Mouse (Mus musculus) cortical plate, adult 2 months (tissue): ENCODE measurements around the gene Cog1. TPM values are rescaled to one million over a fixed set of nuclear protein-coding genes. Genes with fewer than 3 reads are reported as not detected.
"Not testable (repeated sequence)": the region's sequence is repeated elsewhere in the genome, so short reads cannot be mapped to it uniquely, and the experiment has no call there.

Source experiments
- H3K27ac ChIP-seq: fragments of 200-500 bp; 2 replicates; pipeline ENCODE4 v1.5.1; 2012; ENCODE audit warnings: low read length, control low read depth, inconsistent platforms; ENCODE audit not compliant: insufficient read depth
- H3K4me1 ChIP-seq: fragments of 200-500 bp; 2 replicates; pipeline ENCODE4 v1.6.1; 2011; ENCODE audit warnings: low read length; ENCODE audit not compliant: control insufficient read depth, insufficient read depth
- H3K4me3 ChIP-seq: fragments of 200-500 bp; 2 replicates; pipeline ENCODE4 v1.5.1; 2011; ENCODE audit warnings: mild to moderate bottlenecking, low read length, control low read depth; ENCODE audit not compliant: insufficient read depth
- CTCF ChIP-seq: fragments of 200-500 bp; IDR thresholded peaks from 2 replicates; pipeline ENCODE4 v1.5.1; 2011; ENCODE audit warnings: mild to moderate bottlenecking, control low read depth, low read length; ENCODE audit not compliant: insufficient read depth; ENCODE audit errors: extremely low read depth
- POLR2A ChIP-seq: fragments of 200-500 bp; IDR thresholded peaks from 2 replicates; pipeline ENCODE4 v1.6.1; 2011; ENCODE audit warnings: mild to moderate bottlenecking, low read length, control low read depth; ENCODE audit not compliant: insufficient read depth; ENCODE audit errors: extremely low read depth
- polyA plus RNA-seq: library from polyadenylated mRNA; depleted of rRNA; stranded (reverse); fragments of >200 nt; gene quantifications from 2 replicates; pipeline ENCODE4 v1.2.3, GENCODE M21; 2012

Gene Cog1
- polyA plus RNA-seq, 1 experiment, result 70.6 TPM

DNA sequence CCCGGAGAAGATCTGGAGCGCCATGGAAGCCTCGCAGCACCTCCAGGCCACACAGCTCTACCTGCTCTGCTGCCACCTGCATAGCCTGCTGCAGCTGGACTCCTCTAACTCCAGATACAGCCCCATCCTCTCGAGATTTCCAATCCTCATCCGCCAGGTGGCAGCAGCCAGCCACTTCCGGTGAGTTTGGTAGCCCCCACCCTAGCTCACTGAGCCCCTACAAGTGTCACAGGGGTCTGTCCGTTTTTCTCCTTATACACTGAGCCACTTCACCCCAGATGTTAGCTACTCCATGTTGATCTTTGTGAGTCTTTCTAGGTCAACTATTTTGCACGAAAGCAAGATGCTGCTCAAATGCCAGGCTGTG lies 2.9 kb downstream of the Cog1 start:
- H3K4me1 ChIP-seq, result peaks cover 8% of the 10 kb centered on the region
- H3K27ac ChIP-seq, result no peak overlapping the region
- H3K4me3 ChIP-seq, result no peak overlapping the region
- TF ChIP-seq POLR2A (no peak), CTCF (peak; percentile 57)

DNA sequence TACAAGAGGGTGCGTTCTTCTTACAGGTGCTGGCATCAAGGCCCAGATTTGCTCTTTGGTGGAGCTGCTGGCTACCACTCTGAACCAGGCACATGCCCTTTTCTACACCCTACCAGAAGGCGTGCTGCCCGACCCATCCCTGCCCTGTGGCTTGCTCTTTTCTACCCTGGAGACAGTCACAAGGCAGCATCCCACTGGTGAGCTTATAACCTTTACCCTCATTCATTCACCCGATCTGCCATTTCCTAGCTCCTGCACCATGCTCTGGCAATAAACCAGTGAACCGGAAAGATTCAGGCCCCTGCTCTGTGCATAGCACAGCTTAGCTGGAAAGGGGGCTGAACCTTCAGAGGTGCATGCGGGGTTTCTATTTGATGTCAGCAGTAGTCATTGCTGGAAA lies 3.5 kb downstream of the Cog1 start:
- H3K27ac ChIP-seq, result no peak overlapping the region
- no peak overlapping the region for H3K4me3 ChIP-seq
- peaks cover 11% of the 10 kb centered on the region for H3K4me1 ChIP-seq
- TF ChIP-seq CTCF (no peak), POLR2A (no peak)

DNA sequence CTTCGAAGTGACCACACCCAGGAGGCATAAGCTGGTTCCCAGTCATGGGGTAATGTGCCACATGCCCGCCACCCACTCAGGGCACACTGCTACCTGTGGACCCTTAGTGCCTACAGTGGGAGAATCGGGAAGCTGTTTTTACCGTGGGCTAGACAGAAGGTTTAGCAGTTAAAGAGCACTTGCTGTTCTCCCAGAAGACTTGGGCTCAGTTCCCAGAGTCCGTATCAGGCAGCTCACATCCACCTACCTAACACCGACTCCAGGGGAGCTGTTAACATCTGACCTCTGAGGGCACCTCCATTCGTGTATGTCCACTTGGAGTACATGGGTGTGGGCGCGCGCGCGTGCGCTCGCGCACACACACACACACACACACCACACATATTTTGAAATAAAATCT lies 5.1 kb downstream of the Cog1 start:
- peaks cover 9% of the 10 kb centered on the region for H3K4me1 ChIP-seq
- H3K4me3 ChIP-seq, result no peak overlapping the region
- no peak overlapping the region for H3K27ac ChIP-seq
- TF ChIP-seq POLR2A, result no peak
- no peak for TF ChIP-seq CTCF

DNA sequence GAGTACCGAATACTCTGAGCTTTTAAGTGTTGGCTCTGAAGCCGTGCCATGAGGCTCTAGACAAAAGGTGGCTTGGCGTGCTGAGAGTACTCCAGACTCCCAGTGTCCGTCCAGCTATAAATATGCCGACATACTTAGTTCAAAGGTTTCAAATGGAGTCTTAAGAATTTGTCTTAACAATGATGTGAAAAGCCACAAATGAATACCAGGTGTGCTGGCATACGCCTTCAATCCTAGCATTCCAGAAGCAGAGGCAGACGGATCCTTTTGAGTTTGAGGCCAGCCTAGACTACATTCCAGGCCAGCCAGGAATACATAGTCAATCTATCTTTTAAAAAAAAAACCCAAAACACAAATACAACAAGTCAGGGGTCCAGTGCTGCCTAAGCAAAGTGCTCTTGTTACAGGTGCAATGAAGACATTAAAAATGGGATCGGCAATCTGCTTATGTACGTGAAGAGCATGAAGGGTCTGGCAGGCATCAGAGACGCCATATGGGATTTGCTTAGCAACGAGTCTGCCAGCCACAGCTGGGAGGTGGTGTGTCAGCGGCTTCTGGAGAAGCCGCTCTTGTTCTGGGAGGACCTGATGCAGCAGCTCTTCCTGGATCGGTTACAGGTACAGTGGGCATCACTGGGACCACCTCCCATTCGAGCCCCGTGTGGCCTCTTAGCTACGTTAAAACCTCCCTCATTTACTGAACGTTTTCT lies 5.7 kb downstream of the Cog1 start:
- no peak overlapping the region for H3K4me3 ChIP-seq
- TF ChIP-seq POLR2A (no peak), CTCF (no peak)
- no peak overlapping the region for H3K27ac ChIP-seq
- H3K4me1 ChIP-seq, result peaks cover 9% of the 10 kb centered on the region

DNA sequence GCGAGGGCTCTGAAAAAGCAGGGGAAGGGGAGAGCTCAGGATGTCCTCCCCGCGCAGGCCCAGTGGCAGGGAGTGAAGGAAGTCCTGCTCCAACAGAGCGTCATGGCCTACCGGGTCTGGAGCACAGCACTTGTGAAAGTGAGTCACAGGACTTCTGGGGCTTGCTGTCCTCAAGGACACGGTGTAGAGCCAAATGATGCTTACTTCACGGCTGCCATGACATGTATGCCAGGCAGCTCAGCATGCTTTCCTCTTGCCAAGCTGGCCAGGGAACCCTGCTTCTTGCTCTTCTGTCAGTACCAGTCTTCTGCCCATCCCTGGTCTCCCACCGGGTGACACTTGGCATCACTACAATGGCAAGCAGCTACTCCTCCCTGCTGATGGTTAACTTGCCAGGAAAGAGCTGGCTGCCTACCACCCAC lies 7.6 kb downstream of the Cog1 start:
- TF ChIP-seq CTCF, result no peak
- no peak for TF ChIP-seq POLR2A
- Histone ChIP-seq H3K4me1 (peaks cover 9% of the 10 kb centered on the region), H3K4me3 (no peak overlapping the region), H3K27ac (no peak overlapping the region)

DNA sequence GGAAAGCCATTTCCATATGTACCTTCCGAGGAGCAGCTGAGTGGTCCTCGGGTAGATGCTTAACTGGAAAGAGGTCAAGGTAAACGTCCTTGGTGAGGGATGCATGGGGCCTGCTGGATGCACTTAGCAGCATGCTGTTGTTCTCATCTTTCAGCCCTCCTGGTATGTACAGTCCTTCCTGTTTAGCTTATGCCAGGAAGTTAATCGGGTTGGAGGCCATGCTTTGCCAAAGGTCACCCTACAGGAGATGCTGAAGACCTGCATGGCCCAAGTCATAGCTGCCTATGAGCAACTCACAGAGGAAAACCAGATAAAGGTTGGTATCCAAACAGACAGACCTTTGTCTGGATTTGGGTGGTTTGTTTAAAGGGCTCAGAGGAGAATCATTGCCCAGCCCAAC lies 8.3 kb downstream of the Cog1 start:
- no peak for TF ChIP-seq CTCF
- no peak for TF ChIP-seq POLR2A
- H3K27ac ChIP-seq, result no peak overlapping the region
- no peak overlapping the region for H3K4me3 ChIP-seq
- H3K4me1 ChIP-seq, result peaks cover 9% of the 10 kb centered on the region

DNA sequence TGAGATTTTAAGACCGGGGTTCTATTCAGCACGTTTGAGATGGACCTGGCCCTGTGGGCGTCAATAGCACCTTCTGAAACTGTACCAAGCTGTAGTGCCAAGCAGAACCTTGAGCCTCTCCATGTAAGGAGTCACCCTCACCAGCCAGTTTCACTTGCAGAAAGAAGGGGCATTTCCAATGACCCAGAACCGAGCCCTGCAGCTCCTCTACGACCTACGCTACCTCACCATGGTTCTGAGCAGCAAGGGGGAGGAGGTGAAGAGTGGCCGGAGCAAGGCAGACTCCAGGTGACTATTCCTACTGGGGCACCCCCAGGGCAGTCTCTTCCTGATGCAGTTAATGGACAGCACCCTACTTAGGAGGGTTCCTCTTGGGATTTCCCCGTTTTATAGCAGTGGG lies 9.3 kb downstream of the Cog1 start:
- TF ChIP-seq CTCF (no peak), POLR2A (no peak)
- H3K4me3 ChIP-seq, result no peak overlapping the region
- peaks cover 9% of the 10 kb centered on the region for H3K4me1 ChIP-seq
- H3K27ac ChIP-seq, result no peak overlapping the region

DNA sequence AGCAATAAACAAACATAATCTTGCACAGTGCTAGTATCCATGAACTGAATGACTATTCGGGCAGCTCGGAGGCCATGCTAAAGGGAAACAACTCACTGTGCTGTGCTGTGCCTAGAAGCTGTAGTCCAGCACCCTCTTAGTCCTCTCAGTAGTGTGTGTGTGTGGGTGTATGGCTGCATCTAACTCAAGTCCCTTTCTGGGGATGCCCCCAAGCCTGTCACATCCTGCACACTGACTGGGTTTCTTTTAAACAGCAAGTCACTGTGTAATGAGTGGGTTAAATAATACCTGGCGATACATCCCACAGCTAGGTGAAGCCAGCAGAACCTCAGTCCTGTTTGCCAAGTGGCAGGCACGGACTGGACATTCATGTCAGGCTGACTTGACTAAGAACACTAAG lies 9.8 kb downstream of the Cog1 start:
- no peak for TF ChIP-seq POLR2A
- TF ChIP-seq CTCF, result no peak
- Histone ChIP-seq H3K4me3 (no peak overlapping the region), H3K4me1 (peaks cover 7% of the 10 kb centered on the region)

DNA sequence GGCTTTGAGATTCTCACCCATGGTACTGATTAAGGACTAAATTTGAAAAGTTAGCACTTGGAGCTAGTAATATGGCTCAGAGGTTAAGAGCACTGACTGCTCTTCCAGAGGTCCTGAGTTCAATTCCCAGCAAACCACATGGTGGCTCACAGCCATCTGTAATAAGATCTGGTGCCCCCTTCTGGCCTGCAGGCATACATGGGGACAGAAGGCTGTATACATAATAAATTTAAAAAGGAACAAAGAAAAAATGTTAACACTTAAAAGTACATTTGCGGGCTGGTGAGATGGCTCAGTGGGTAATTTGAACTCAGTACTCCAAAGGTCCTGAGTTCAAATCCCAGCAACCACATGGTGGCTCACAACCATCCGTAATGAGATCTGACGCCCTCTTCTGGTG lies 11.2 kb downstream of the Cog1 start:
- not testable (repeated sequence) for H3K4me1 ChIP-seq

More for the DNA sequence above, 9.8 kb downstream of the Cog1 start:
- no peak overlapping the region for H3K27ac ChIP-seq

DNA sequence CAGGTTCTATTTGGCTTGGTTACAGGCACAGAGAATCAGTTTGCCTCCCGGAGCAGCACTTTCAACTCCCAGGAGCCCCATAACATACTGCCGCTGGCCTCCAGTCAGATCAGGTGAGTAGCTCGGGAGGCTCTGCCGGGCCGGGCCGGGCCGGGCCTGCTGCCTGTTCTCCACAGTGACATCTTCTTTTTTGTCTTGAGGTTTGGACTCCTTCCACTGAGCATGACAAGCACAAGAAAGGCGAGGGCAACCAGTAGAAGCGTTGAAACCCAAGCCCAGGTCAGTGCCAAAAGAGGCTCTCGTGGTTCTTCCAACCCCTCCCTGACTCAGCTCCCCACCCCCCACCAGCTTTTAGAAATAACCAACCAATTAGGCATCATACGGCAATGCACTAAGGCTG lies 12.0 kb downstream of the Cog1 start:
- Histone ChIP-seq H3K4me1 (peaks cover 3% of the 10 kb centered on the region; the same call in 1 of the 2 replicates), H3K27ac (no peak overlapping the region), H3K4me3 (no peak overlapping the region)
- no peak for TF ChIP-seq POLR2A
- TF ChIP-seq CTCF, result no peak

More for the DNA sequence above, 11.2 kb downstream of the Cog1 start:
- H3K4me3 ChIP-seq, H3K27ac ChIP-seq: not testable (repeated sequence)

DNA sequence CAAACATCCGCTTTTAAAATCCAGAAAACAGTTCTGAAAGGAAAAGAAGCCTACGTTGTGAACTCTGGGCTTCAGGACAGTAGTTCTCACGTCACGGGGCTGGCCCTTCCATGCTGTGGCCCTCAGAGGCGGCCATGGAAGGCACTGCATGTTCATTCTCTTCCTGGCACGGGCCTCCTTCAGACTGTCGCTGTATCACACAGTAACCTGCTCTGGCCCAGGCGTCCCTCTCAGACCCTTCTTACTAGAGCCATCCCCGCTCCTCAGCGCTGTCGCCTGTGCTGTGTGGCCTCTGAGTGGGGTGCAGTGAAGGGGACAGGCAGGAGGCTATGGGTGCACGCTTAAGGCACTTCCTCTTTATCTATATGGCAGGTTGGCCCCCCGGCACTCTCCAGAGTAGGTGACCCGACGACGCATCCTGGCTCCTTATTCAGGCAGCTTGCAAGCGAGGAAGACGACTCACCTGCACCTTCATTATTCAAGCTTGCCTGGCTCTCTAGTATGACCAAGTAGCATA lies 12.9 kb downstream of the Cog1 start:
- H3K4me1 ChIP-seq, result peaks cover 3% of the 10 kb centered on the region; the same call in 1 of the 2 replicates
- TF ChIP-seq CTCF (no peak), POLR2A (no peak)
- H3K27ac ChIP-seq, result no peak overlapping the region
- H3K4me3 ChIP-seq, result no peak overlapping the region
